Mouse (Mus musculus) right cerebral cortex, adult 18-20 months (tissue): Measurements from ENCODE around the gene Sec14l3.
A peak's percentile ranks its signal among the peaks of the same experiment; 100 is the strongest.
"Not testable (repeated sequence)": the region's sequence is repeated elsewhere in the genome, so short reads cannot be mapped to it uniquely, and the experiment has no call there.

ENCODE experiments used
- DNase-seq: peaks from one replicate; pipeline ENCODE4 v3.0.0; 2022; ENCODE audit warnings: mixed read lengths

Gene Sec14l3

DNA sequence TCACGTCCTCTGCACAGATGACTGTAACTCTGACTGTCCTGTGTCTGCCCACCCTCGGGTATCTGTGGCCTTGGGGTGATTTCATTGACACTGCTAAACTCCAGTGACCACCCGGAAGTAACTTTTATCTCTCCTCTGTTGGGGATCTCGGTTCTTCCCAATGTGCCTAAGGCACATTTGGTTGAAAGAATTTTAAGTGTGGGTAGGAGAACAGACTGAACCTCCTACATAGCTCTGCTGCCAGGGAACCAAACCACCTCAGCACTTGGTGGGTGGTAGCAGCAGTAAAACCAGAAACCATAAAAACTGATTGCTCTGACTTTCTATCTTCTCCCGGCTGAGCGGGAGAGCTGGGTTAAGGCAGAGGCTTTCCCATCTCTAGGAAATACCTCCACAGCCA is 40.8 kb downstream of the Sec14l3 start:
- peak; percentile 83 for DNase-seq

DNA sequence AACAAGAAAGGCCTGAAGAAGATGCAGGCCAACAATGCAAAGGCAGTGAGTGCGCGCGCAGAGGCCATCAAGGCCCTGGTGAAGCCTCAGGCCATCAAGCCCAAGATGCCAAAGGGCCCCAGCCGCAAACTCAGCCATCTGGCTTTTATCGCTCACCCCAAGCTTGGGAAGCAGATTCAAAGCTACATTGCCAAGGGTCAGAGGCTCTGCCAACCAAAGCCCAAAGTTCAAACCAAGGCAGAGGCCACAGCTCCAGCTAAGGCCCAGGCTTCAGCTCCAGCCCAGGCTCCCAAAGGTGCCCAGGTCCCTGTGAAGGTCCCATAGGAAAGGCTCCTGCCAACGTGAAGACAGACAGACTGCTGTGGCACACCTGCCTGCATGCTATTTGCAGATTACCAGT is 43.3 kb downstream of the Sec14l3 start:
- DNase-seq = not testable (repeated sequence)

DNA sequence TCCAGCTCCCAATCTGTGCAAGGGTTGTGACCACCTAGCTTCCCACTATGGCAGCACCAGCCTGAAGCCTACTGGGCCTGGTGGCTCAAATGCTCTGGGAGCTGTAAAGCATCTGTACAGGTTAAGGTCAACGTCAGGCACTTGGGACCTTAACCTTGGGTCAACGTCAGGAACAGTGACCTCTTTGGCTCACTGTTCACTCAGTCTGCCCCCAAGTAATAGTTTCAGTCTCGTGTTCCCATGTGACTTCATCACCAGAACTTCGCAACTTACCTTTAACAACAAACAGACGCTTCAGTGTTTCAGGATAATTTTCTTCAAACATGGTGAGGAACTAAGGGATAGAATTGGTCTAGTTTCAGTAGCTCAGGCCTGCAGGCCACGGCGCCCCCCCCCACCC is 44.0 kb downstream of the Sec14l3 start:
- DNase-seq = no peak

DNA sequence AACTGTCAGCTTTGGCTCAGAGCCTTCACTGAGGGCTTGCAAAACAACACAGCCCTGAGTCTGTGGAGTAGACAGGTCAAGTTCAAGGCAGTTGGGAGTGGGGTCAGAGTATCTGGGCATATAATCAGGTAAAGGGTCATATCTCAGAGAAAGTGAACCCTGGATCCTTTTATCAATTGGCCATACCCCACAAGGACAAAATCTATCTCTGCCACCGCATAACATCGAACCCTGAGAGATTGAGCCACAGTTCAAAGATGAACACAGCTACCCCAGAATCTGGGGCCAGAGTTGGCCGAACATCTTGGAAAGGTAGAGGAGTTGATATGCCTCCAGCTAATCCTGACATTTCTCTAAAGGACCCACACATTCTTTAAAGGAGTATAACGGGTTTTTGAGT is 47.4 kb downstream of the Sec14l3 start:
- DNase-seq = no peak

DNA sequence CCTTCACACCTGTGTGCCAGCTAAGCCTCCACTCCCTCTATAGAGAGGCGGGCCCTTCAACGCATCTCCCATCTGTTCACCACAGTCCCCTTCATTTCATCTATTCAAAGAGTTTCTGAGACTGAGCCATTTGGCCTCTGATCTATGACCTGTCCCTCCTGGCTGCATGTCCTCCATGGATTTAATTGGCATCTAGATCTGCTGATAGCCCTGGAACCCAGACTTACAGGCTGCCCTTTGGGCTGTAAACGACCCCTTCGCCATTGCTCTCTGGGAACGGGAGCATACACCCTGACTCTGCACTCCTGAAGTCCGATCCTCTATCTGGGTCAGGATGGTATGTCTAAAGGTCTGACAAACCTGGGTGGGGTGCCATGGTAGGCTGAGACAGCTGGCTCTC is 48.2 kb downstream of the Sec14l3 start:
- DNase-seq = no peak

DNA sequence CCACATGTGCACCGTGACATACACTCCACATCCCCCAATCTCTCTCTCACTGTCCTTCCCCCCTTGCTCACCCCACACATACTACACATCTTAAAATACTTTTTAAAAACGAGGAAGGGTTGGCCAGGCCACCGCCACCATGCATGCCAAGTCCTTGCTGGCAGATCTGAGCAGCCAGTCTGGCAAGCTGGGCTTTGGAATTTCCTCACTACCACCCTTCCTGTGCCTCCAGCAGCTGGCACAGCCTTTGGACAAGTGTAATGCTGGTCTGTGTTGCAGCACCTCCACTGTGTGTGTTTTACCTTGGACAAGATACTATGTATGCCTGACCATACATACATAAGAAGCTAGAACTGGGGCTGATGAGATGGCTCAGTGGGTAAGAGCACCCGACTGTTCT is 48.9 kb downstream of the Sec14l3 start:
- DNase-seq = no peak

DNA sequence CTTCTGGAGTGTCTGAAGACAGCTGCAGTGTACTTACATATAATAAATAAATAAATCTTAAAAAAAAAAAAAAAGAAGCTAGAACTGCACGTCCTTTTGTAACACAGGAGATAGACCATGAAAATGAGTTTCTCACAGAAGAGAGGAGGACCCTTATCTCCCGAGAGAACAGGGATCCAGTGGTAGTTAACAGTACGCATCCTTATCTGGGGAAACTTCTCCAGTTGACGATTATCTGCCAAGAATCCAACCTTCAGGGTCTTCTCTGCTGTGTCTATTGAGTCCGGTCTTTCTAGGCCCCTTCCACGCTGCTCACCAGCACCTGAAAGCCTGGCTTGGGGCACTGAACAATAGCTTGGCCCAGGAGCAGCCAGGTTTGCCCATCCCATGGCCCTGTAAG is 49.3 kb downstream of the Sec14l3 start:
- DNase-seq = no peak

DNA sequence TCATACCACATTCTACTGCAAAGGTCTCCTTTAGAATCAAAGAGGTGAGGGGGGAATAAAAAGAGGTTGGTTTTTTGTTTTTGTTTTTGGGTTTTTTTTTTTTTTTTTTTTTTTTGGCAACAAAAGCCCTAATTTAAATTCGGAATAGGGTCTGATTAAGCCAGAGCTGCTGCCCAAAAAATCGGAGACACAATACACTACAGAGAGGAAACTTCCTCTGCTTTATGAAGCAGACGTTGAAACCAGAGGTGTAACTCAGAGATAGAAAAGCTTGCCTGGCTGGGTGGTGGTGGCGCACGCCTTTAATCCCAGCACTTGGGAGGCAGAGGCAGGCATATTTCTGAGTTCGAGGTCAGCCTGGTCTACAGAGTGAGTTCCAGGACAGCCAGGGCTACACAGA is 49.9 kb downstream of the Sec14l3 start:
- DNase-seq = not testable (repeated sequence)

DNA sequence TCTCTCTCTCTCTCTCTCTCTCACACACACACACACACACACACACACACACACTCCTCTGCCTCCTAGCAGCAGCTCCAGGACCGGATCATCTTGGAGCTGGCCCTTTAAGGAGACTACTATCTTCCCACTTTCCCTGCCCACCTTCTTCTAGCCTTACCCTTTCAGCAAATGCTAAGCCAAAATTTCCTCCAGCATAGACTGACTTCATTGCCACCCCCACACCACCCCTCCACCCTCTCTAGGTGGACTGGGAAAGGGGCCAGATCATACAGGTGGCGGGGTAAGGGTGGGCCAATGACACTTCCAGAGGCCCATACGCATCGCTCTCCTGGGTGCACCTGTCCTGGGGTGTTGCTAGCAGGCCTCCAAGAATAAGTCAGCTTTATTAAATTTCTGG is 50.8 kb downstream of the Sec14l3 start:
- DNase-seq = peak; percentile 64

DNA sequence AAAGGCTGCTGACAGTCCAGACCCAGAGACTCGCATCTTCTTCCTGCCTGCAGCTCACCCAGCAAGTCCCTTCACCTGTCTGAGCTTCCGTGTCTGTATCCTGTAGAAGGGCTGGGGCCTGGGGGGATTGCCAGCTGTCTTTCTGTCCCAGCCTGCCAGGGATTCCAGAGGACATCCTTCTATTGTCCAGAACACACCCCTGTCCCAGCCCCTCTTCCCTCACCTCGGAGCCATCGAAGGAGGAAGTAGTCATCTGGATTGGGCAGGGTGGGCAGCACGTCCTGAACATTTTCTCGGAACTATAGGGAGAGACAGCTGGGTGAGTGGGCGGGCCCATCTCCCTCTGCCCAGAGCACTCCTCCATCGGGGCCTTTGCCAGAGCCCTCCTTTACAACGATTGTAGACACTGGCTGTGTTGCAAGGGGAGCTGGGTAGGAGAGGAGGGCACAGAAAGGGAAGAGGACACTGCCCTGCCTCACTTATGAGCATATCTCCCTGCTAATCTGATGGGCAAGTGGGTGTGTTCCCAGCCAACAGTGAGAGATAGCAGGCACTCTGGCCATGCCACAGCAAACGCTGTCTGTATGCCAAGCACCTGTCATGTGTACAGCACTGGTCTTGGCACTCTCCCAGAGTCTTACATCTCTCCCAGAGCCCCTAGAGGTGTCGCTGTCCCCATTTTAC is 52.0 kb downstream of the Sec14l3 start:
- peak; percentile 80 for DNase-seq

DNA sequence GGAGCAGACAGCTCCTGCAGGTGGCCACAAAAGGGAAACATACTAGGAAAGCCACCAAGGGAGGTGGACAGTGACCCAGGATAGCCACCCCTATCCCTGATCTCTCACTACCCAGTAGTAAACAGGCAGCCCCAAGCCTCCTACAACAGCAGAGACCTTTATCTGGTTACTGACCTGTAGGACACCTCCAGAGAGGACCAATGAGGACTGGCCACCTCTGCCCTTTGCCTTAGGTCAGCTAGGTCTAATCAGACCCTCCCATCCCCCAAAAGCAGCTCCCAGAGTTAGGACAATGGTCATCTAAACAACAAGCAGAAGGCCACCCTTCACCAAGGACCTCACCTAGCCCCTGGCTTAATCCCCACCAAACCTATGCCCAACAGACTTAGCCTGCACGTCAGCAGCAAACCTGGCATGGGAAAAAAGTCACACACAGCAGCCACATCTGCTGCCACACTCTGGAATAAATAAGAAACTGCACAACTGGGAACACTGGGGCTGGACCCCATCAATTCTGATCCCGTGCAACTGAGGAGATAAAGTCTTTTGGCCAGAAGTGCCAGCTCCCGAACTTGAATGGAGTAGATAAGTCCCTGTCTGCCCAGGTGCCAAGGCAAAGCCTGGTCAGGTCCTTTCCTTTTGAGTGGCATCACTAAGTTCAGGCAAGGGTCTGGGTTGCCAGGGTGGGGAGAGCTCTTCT is 52.9 kb downstream of the Sec14l3 start:
- DNase-seq = no peak

DNA sequence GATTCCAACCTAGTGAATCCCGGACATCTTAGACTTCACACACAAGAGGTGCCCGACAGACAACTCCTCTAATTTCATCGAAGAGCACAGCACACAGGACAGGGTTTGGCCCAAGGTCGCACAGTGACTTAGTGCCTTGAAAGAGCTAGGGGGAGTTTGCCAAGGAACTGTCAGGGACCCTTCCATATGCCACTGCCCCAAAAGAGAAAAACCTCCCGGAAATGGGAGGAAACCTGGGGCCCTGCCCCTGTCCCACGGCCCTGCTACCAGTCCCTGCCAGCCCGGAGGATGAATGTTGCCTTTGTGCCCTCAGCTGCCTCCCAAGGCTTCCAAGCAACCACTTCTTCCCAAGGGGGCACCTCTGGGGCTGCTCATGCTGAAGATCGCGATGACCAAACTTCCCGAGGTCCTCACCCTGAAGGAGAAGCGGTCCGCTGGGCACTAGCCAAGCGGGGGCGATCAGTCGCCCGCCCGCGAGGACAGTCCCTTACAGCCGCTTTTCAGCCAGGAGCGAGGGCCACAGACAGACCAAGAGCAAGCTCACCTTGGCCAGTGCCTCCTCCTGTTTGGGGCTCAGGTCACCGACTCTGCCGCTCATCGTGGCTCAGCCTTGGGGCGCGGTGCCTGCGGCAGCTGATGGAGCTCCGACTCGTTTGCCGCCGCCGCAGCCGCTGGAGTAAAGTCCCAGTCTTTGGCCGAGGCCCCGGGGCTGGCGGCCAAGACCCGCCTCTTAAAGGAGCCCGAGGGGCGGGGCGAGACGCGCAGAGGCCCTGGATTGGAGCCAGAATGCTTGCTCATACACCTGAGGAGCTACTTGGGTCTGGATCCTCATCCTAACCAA is 53.7 kb downstream of the Sec14l3 start:
- DNase-seq = peak; percentile 83

DNA sequence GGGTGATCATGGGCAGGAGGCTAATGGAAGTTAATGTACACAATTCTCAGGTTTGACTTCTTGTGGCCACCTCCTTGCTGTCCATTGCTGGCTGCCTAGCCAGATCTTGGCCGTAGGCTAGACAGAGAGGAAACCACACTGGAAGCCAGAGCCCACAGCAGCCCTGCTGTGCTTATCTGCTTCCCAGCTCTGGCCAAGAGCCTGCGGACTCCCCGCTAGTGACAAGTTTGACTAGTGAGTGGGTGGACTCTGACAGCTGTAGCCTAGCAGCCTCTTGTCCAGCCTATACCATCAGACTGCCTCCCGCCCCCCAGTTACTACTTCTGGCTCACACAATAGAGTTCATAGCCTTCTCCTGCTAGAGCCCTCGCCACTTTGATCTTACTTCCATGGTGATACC is 55.0 kb downstream of the Sec14l3 start:
- no peak for DNase-seq

DNA sequence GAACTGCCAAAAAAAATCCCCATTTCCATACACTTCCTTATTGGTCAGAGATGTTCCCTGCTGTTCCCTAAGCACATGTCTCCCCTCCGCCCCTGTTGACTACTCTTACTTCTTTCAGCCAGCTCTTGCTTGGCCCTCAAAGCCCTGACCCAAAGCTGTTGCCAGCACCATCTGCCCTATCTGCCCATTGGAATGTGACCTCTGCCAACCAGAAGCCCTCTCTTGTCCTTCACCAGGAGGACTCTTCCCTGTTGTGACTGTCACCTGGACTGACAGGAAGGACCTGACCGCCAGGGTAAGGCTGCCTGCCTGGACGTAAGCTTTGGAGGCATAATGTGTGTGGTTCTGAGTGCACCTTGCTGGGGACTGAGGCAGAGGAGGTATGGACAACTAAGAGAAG is 57.0 kb downstream of the Sec14l3 start:
- no peak for DNase-seq

DNA sequence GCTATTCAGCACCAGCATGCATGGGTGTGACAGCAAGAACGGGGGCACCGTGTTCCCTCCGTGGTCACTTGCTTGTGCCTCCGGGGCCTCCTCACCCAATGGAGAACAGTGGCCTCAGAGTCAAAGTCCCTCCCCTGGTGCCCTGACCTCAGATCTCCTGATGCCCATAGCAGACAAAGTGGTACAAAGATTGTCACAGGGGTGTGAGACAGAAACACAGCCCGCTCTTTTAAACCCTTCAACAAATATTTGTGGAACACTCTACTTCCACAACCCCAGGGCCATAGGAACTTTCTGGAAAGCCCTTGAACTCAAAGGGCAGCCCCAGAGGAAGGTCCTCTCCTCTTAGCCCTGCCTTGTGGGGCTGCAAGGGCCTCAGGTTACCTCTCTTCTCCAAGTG is 57.6 kb downstream of the Sec14l3 start:
- no peak for DNase-seq

DNA sequence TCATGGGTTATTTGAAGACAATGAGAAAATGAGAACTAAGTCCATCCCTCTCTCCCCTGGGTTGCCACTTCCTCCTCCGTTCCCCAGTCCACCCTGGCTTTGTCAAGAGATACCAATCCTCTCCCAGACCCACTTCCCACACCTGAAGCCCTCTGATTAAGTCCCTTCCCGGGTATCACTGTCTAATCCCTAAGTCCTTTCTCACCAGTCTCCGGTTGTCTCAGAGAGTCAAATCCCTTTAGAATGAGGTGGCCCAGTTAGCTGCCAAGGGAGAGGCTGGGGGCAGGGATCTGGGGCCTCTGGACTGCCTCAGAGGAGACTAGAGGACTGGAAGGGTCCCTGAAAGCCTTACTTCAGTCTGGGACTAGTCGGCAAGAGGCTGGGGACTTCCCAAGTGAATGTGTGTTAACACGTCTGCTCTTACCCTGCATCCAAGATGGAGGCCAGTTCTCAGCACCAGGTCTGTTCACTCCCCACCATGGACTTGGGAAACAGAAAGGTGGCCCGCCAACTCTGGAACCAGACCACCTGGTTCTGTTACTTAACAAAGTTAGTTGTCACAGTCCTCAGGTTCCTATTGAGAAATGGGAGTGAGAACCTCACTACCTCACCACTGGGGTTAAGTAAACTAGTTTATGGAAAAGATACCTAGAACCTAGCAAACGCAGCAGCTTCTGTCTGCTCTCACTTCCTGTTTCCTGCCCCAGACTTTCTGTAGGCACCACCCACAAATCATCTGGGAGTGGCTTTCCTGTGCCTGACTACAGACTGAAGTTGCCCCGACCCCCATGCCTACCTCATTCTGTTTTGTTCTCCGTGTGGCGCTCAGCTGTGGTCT is 58.3 kb downstream of the Sec14l3 start, which contains the start of gene Sec14l2:
Sec14l2 (minus strand) TSS at position 674 of the 838 bp plus-strand sequence.
- DNase-seq = no peak

DNA sequence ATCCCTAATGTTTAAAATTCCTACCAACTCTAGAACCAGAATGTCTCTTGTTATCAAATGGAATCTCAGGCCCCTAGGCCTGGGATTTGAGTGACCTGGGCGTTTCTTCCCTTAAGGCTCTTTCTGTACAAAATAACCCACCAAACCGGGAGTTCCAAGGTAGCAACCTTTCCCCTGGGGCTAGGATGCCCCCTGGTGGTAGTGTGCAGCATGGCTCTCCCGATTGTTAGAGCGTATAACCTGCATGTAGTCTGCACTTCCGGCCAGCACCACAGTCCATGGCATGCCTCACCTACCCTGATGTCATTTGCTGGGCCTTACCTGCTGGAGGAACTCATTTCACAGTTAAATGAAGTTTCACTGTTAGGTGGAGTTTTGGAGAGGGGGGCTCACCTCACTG is 59.3 kb downstream of the Sec14l3 start:
- DNase-seq = peak; percentile 51

DNA sequence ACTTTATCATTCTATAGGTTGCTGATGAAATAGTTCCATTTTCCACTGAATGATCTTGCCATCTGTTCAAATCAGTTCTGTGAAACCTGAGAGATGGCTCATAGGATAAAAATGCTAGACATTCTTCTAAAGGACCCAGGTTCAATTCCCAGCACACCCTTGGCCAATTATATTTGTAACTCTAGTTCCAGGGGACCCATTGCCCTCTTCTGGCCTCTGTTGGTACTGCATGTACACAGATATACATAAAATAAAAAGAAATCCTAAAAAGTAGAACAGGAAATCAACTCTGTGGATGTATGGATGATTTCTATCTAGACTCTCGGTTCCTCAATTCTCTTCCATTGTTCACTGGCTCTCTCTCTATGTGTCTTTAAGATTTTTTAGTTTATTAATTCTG is 62.4 kb downstream of the Sec14l3 start:
- DNase-seq = no peak
